Mouse (Mus musculus) testis, postnatal 14 days (tissue): ENCODE measurements around the gene Pdilt.

Experiments
- DNase-seq: peaks from one replicate; pipeline ENCODE4 v3.0.0; 2021; ENCODE audit warnings: low spot score

Gene Pdilt

GRCm38 (mm10) chr7:119511143-119511542 is 12.1 kb downstream of the Pdilt start:
- no peak for DNase-seq

GRCm38 (mm10) chr7:119490041-119490780 is 33.1 kb downstream of the Pdilt start:
- DNase-seq = no peak

- no peak for DNase-seq
Measured at GRCm38 (mm10) chr7:119486683-119487082, 36.6 kb downstream of the Pdilt start.

GRCm38 (mm10) chr7:119484154-119484553 is 39.1 kb downstream of the Pdilt start:
- DNase-seq = no peak

- no peak for DNase-seq
Measured at GRCm38 (mm10) chr7:119479256-119479655, 44.0 kb downstream of the Pdilt start, which contains the start of gene Umod. Umod (minus strand) TSS chr7:119479282.

- no peak for DNase-seq
Measured at GRCm38 (mm10) chr7:119476500-119477389, 46.5 kb downstream of the Pdilt start.

GRCm38 (mm10) chr7:119459185-119459584 is 64.1 kb downstream of the Pdilt start, which contains the start of gene Gp2:
Gp2 (minus strand) TSS chr7:119459285.
- DNase-seq = no peak

- DNase-seq = no peak
Measured at GRCm38 (mm10) chr7:119454192-119454591, 69.1 kb downstream of the Pdilt start.

- no peak for DNase-seq
Measured at GRCm38 (mm10) chr7:119443849-119444248, 79.4 kb downstream of the Pdilt start.

GRCm38 (mm10) chr7:119441938-119442337 is 81.4 kb downstream of the Pdilt start:
- no peak for DNase-seq
